ENCODE assay signal across 25 mouse cellular contexts in the genomic region with DNA sequence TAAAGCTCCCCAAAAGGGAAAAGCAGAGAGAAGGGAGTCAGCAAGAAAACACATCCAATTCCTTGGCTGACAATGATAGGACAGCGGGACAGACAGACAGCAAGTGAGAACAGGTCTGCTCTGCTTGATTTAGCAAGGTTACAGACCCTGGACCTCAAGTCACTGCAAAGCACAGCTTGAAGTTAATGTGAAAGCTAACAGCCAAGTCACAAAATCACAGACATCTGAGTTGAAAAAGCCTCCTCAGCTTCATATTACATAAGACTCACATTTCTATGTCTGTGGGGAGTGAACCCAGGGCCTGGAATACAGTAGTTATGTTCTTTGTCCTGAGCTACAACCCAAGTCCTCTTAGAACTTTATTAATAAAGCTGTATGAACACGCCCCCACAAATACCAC. TPM values are rescaled to one million over a fixed set of nuclear protein-coding genes. Genes with fewer than 3 reads are reported as not detected.
A peak's percentile ranks its signal among the peaks of the same experiment; 100 is the strongest.
DNase-seq lines count a peak whose midpoint lies in the region; ATAC-seq and TF ChIP-seq lines count a peak whose summit lies in the region.
"Had no signal": no experiment of that assay in that cellular context is flagged by ENCODE, and none has a peak within 500 bp of the region (broad histone marks: within the 10 kb centered on the region; RNA-seq: fewer than 3 reads in every experiment).

No protein-coding gene starts in this region.

- no peak overlapping the region for H3K4me3 ChIP-seq in embryonic fibroblast, embryonic 13.5 days (ENCODE audit: insufficient read depth, low read length)
- no peak overlapping the region for H3K4me3 ChIP-seq in kidney, embryonic 15.5 days (replicated peaks)
- H3K4me3 ChIP-seq in limb, embryonic 14.5 days (replicated peaks; ENCODE audit: low read length) = no peak overlapping the region
- H3K4me3 ChIP-seq in midbrain, embryonic 11.5 days (ENCODE audit: low read depth, low read length) = no peak overlapping the region
- H3K4me3 ChIP-seq: erythroblast, embryonic 14.5 days; forebrain, embryonic 12.5 days; gastrocnemius, adult 2 months; heart, embryonic 10.5 days; intestine, embryonic 15.5 days; myocyte; neural tube, embryonic 13.5 days had no signal

- no peaks in the 10 kb centered on the region for H3K27me3 ChIP-seq in kidney, embryonic 15.5 days
- H3K27me3 ChIP-seq in limb, embryonic 14.5 days (ENCODE audit: control insufficient read depth, insufficient read depth, low read length) = no peaks in the 10 kb centered on the region
- H3K27me3 ChIP-seq in midbrain, embryonic 11.5 days (ENCODE audit: control insufficient read depth, insufficient read depth, low read length) = no peaks in the 10 kb centered on the region
- H3K27me3 ChIP-seq: forebrain, embryonic 12.5 days; intestine, embryonic 15.5 days; neural tube, embryonic 13.5 days had no signal

- DNase-seq in kidney, adult 11 months = peak; percentile 74
- no peak for DNase-seq in kidney, postnatal 10 days
- DNase-seq in limb, embryonic 14.5 days (ENCODE audit: low spot score) = no peak
- DNase-seq in cerebellum, adult 8-10 months = no peak
- no peak for DNase-seq in adipocyte (ENCODE audit: low spot score)
- no peak for DNase-seq in midbrain, embryonic 11.5 days (ENCODE audit: low spot score, missing footprints)
- DNase-seq: adrenal gland, postnatal 36 days; cerebellum, adult 9-11 months; gastrocnemius, adult 2 months; layer of hippocampus, postnatal 36 days; lung, postnatal 4 days; retina, postnatal 1 day; right cerebral cortex, postnatal 25 days; thymus, postnatal 25 days had no signal

- H3K36me3 ChIP-seq in kidney, embryonic 15.5 days = no peaks in the 10 kb centered on the region
- H3K36me3 ChIP-seq in limb, embryonic 14.5 days (ENCODE audit: control insufficient read depth, insufficient read depth, low read length) = no peaks in the 10 kb centered on the region
- no peaks in the 10 kb centered on the region for H3K36me3 ChIP-seq in midbrain, embryonic 11.5 days (ENCODE audit: control insufficient read depth, insufficient read depth, low read length)
- H3K36me3 ChIP-seq: forebrain, embryonic 12.5 days; intestine, embryonic 15.5 days; neural tube, embryonic 13.5 days had no signal

- no peak overlapping the region for H3K4me2 ChIP-seq in kidney, embryonic 15.5 days
- H3K4me2 ChIP-seq in limb, embryonic 14.5 days (replicated peaks; ENCODE audit: low read depth, low read length, severe bottlenecking) = no peak overlapping the region
- H3K4me2 ChIP-seq in midbrain, embryonic 11.5 days = no peak overlapping the region
- H3K4me2 ChIP-seq: forebrain, embryonic 12.5 days; intestine, embryonic 15.5 days; neural tube, embryonic 13.5 days had no signal

- H3K27ac ChIP-seq in embryonic fibroblast, embryonic 13.5 days (ENCODE audit: insufficient read depth, low read length) = peak overlapping the region; percentile 78
- peak overlapping the region; percentile 94 for H3K27ac ChIP-seq in kidney, embryonic 15.5 days
- peak overlapping the region; percentile 28 for H3K27ac ChIP-seq in limb, embryonic 14.5 days (replicated peaks; ENCODE audit: low read depth, low read length)
- no peak overlapping the region for H3K27ac ChIP-seq in midbrain, embryonic 11.5 days (ENCODE audit: low read depth, low read length)
- H3K27ac ChIP-seq: forebrain, embryonic 12.5 days; gastrocnemius, adult 2 months; heart, embryonic 10.5 days; intestine, embryonic 15.5 days had no signal

- 45% methylated on average over 2 of the region's 2 CpGs for WGBS in kidney, embryonic 15.5 days
- WGBS in limb, embryonic 14.5 days = 65% methylated on average over 2 of the region's 2 CpGs
- 86% methylated on average over 2 of the region's 2 CpGs for WGBS in midbrain, embryonic 11.5 days

- H3K4me1 ChIP-seq in embryonic fibroblast, embryonic 13.5 days (ENCODE audit: control insufficient read depth, insufficient read depth, low read length) = peaks cover 4% of the 10 kb centered on the region; the same call in 1 of the 2 replicates
- H3K4me1 ChIP-seq in kidney, embryonic 15.5 days = peaks cover 28% of the 10 kb centered on the region
- peaks cover 15% of the 10 kb centered on the region for H3K4me1 ChIP-seq in limb, embryonic 14.5 days (ENCODE audit: control insufficient read depth, insufficient read depth, low read length)
- no peaks in the 10 kb centered on the region for H3K4me1 ChIP-seq in midbrain, embryonic 11.5 days (ENCODE audit: control insufficient read depth, insufficient read depth, low read length)
- H3K4me1 ChIP-seq: forebrain, embryonic 12.5 days; intestine, embryonic 15.5 days; neural tube, embryonic 13.5 days had no signal

- no peaks in the 10 kb centered on the region for H3K9me3 ChIP-seq in kidney, embryonic 15.5 days (replicated peaks)
- no peaks in the 10 kb centered on the region for H3K9me3 ChIP-seq in limb, embryonic 14.5 days (ENCODE audit: control insufficient read depth, low read length)
- H3K9me3 ChIP-seq in midbrain, embryonic 11.5 days (ENCODE audit: control insufficient read depth, low read length) = no peaks in the 10 kb centered on the region
- H3K9me3 ChIP-seq: forebrain, embryonic 12.5 days; heart, embryonic 10.5 days; intestine, embryonic 15.5 days; neural tube, embryonic 13.5 days had no signal

- TF ChIP-seq POLR2A in embryonic fibroblast, embryonic 13.5 days (IDR thresholded peaks at IDR 0.05; ENCODE audit: low read depth, low read length) = no peak
- no peak for TF ChIP-seq POLR2A in limb, embryonic 14.5 days (IDR thresholded peaks at IDR 0.05; ENCODE audit: borderline replicate concordance, extremely low read depth, insufficient read depth, insufficient read length)

- no peak overlapping the region for H3K9ac ChIP-seq in kidney, embryonic 15.5 days
- H3K9ac ChIP-seq in limb, embryonic 14.5 days (ENCODE audit: low read depth, low read length, severe bottlenecking) = no peak overlapping the region
- H3K9ac ChIP-seq in midbrain, embryonic 11.5 days (ENCODE audit: low read length) = no peak overlapping the region
- H3K9ac ChIP-seq: forebrain, embryonic 12.5 days; intestine, embryonic 15.5 days; neural tube, embryonic 13.5 days had no signal

- ATAC-seq in kidney, embryonic 15.5 days (replicated peaks; ENCODE audit: low FRiP score) = peak; percentile 52; the same call in 1 of the 2 replicates
- peak; percentile 44; the same call in 1 of the 2 replicates for ATAC-seq in limb, embryonic 14.5 days (ENCODE audit: low FRiP score, low read depth)
- no peak for ATAC-seq in midbrain, embryonic 11.5 days (ENCODE audit: low FRiP score)
- ATAC-seq: CD4-positive, CD25-positive, alpha-beta regulatory T cell, adult 4 months; hindbrain, embryonic 16.5 days; intestine, embryonic 15.5 days; midbrain, embryonic 16.5 days had no signal

- no peak for TF ChIP-seq CTCF in embryonic fibroblast, embryonic 13.5 days (IDR thresholded peaks at IDR 0.05; ENCODE audit: borderline replicate concordance, insufficient read depth, low read length)

RNA-seq across cellular contexts. Expression of a gene that starts 35.6 kb away (rescaled TPM):
- polyA plus RNA-seq in embryonic fibroblast, embryonic 13.5 days (2011; ENCODE audit: insufficient read length, low read depth, missing spikeins) = 18.0 and 20.9 TPM in 2 replicates
- 15.7 and 16.7 TPM in 2 replicates for polyA plus RNA-seq in kidney, embryonic 15.5 days (2015; fragmentation: Nextera tagmentation; extraction: Ambion mirVana)
- polyA plus RNA-seq in limb, embryonic 14.5 days (2012; rRNA removed) = 18.2 and 19.8 TPM in 2 replicates
- polyA plus RNA-seq in limb, embryonic 14.5 days (2014; fragmentation: Nextera tagmentation; extraction: Ambion mirVana) = 10.9 and 11.9 TPM in 2 replicates
- 6.7 and 7.3 TPM in 2 replicates for polyA plus RNA-seq in midbrain, embryonic 11.5 days (2014; fragmentation: Nextera tagmentation; extraction: Ambion mirVana)
- polyA plus RNA-seq: erythroblast, embryonic 14.5 days had no signal
